Comparison of ENCODE assay signal across 17 mouse cellular contexts in the genomic region with DNA sequence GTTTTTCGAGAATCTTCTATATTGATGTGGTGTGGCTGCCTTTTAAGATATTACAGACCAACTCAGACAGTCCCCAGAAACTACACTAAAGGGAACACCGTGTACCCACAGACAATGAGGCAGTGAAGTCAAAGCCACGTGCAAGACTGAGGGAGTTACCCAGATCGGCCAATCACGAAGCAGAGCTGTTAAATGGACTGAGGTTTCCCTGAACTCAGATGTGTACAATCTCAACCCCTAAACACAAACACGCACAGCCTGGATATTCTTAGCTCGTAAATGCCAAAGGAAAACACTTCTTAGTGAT. TPM values are rescaled to one million over a fixed set of nuclear protein-coding genes. Genes with fewer than 3 reads are reported as not detected.
A peak's percentile ranks its signal among the peaks of the same experiment; 100 is the strongest.
DNase-seq lines count a peak whose midpoint lies in the region; ATAC-seq and TF ChIP-seq lines count a peak whose summit lies in the region.
"Had no signal": no experiment of that assay in that cellular context is flagged by ENCODE, and none has a peak within 500 bp of the region (broad histone marks: within the 10 kb centered on the region; RNA-seq: fewer than 3 reads in every experiment).

No protein-coding gene starts in this region.

- H3K79me2 ChIP-seq in MEL (ENCODE audit: control insufficient read depth, insufficient read depth, low read length, poor library complexity), result no peaks in the 10 kb centered on the region

- no peak overlapping the region for H3K4me2 ChIP-seq in kidney, embryonic 14.5 days (replicated peaks; ENCODE audit: low read depth, low read length)
- peak overlapping the region; percentile 62 for H3K4me2 ChIP-seq in liver, embryonic 13.5 days
- H3K4me2 ChIP-seq: neural tube, embryonic 15.5 days had no signal

- no peak for TF ChIP-seq RAD21 in MEL (IDR thresholded peaks at IDR 0.05; ENCODE audit: low read depth, low read length)

- H3K36me3 ChIP-seq in kidney, embryonic 14.5 days (ENCODE audit: control insufficient read depth, insufficient read depth, low read length), result peaks cover 64% of the 10 kb centered on the region
- H3K36me3 ChIP-seq in G1E (replicated peaks), result peaks cover 11% of the 10 kb centered on the region
- H3K36me3 ChIP-seq in MEL (ENCODE audit: control insufficient read depth in 1 of 2, insufficient read depth in 2 of 2, low read length in 2 of 2), result peaks cover 0 to 8% of the 10 kb centered on the region in 2 experiments; a peak in 2 of 4 replicates
- peaks cover 6% of the 10 kb centered on the region; the same call in 1 of the 2 replicates for H3K36me3 ChIP-seq in liver, embryonic 13.5 days

- H3K9me3 ChIP-seq in kidney, embryonic 14.5 days (ENCODE audit: control insufficient read depth, low read length), result no peaks in the 10 kb centered on the region
- H3K9me3 ChIP-seq in G1E (replicated peaks) (peaks cover 19% of the 10 kb centered on the region), MEL (replicated peaks; ENCODE audit: insufficient read depth, low read length) (no peaks in the 10 kb centered on the region)
- H3K9me3 ChIP-seq in liver, embryonic 13.5 days (replicated peaks), result no peaks in the 10 kb centered on the region
- H3K9me3 ChIP-seq: neural tube, embryonic 15.5 days had no signal

- no peak for TF ChIP-seq CTCF in G1E (IDR thresholded peaks at IDR 0.05; ENCODE audit: low read depth, low read length)
- no peak for TF ChIP-seq CTCF in MEL (IDR thresholded peaks at IDR 0.05 in 2 of 3, conservative IDR thresholded peaks at IDR 0.05 in 1 of 3; ENCODE audit: control insufficient read depth in 1 of 3, insufficient read depth in 1 of 3, low read depth in 2 of 3, low read length in 3 of 3, poor library complexity in 1 of 3, severe bottlenecking in 1 of 3)

- no peak overlapping the region for H3K9ac ChIP-seq in kidney, embryonic 14.5 days (ENCODE audit: low read depth, low read length)
- no peak overlapping the region for H3K9ac ChIP-seq in MEL (ENCODE audit: control insufficient read depth, low read depth, low read length, poor library complexity, severe bottlenecking)
- H3K9ac ChIP-seq in liver, embryonic 13.5 days, result 0 out of 2 replicates have a peak overlapping the region, but pooled peaks have one; percentile 11
- H3K9ac ChIP-seq: neural tube, embryonic 15.5 days had no signal

- DNase-seq in kidney, adult 18-20 months, result no peak
- peak; percentile 42 for DNase-seq in G1E (ENCODE audit: low spot score)
- DNase-seq in MEL (ENCODE audit: low read depth, low spot score), result peak; percentile 30
- no peak for DNase-seq in liver, embryonic 13.5 days
- no peak for DNase-seq in retina, postnatal 1 day
- no peak for DNase-seq in adipocyte (ENCODE audit: low spot score)
- DNase-seq: adrenal gland, postnatal 10 days; cerebellum, adult 2 months; gastrocnemius, postnatal 25 days; heart, postnatal 4 days; lung, postnatal 4 days; midbrain, embryonic 14.5 days; thymus, adult 2 months had no signal

- H3K4me1 ChIP-seq in kidney, embryonic 14.5 days (ENCODE audit: control insufficient read depth, insufficient read depth, low read length), result 0 out of 2 replicates have a peak, but pooled peaks cover 3% of the 10 kb centered on the region
- peaks cover 58% of the 10 kb centered on the region for H3K4me1 ChIP-seq in G1E (ENCODE audit: insufficient read depth, low read depth, low read length)
- peaks cover 0 to 6% of the 10 kb centered on the region in 2 experiments; a peak in 2 of 4 replicates for H3K4me1 ChIP-seq in MEL (ENCODE audit: control insufficient read depth in 1 of 2, insufficient read depth in 2 of 2, low read length in 2 of 2)
- H3K4me1 ChIP-seq in liver, embryonic 13.5 days (replicated peaks), result peaks cover 42% of the 10 kb centered on the region
- H3K4me1 ChIP-seq: neural tube, embryonic 15.5 days had no signal

- H3K27me3 ChIP-seq in kidney, embryonic 14.5 days (ENCODE audit: control insufficient read depth, insufficient read depth, low read length), result no peaks in the 10 kb centered on the region
- H3K27me3 ChIP-seq in G1E (ENCODE audit: insufficient read depth, low read length), result no peaks in the 10 kb centered on the region
- H3K27me3 ChIP-seq in MEL (ENCODE audit: control insufficient read depth in 1 of 2, insufficient read depth in 2 of 2, low read length in 2 of 2), result no peaks in the 10 kb centered on the region
- no peaks in the 10 kb centered on the region for H3K27me3 ChIP-seq in liver, embryonic 13.5 days
- H3K27me3 ChIP-seq: neural tube, embryonic 15.5 days had no signal

- TF ChIP-seq EP300 in MEL (IDR thresholded peaks at IDR 0.05; ENCODE audit: low read depth in 1 of 2, low read length in 2 of 2), result no peak

- TF ChIP-seq POLR2A in MEL (IDR thresholded peaks at IDR 0.05; ENCODE audit: control insufficient read depth in 1 of 2, insufficient read depth in 1 of 2, low read depth in 1 of 2, low read length in 2 of 2, poor library complexity in 1 of 2), result no peak

- H3K27ac ChIP-seq in kidney, embryonic 14.5 days (ENCODE audit: low read depth, low read length), result no peak overlapping the region
- peak overlapping the region; percentile 63; the same call in 1 of the 2 replicates for H3K27ac ChIP-seq in MEL (ENCODE audit: control insufficient read depth, low read depth, low read length)
- peak overlapping the region; percentile 74 for H3K27ac ChIP-seq in liver, embryonic 13.5 days
- H3K27ac ChIP-seq: neural tube, embryonic 15.5 days had no signal

- WGBS in kidney, embryonic 14.5 days, result 69% methylated on average over 7 of the region's 7 CpGs
- 57% methylated on average over 7 of the region's 7 CpGs for WGBS in liver, embryonic 13.5 days (ENCODE audit: insufficient replicate concordance)

- H3K4me3 ChIP-seq in kidney, embryonic 14.5 days (ENCODE audit: low read length), result no peak overlapping the region
- no peak overlapping the region; the same call in 1 of the 2 replicates for H3K4me3 ChIP-seq in G1E (ENCODE audit: low read depth, low read length)
- no peak overlapping the region for H3K4me3 ChIP-seq in MEL (ENCODE audit: control insufficient read depth in 1 of 2, insufficient read depth in 1 of 2, low read depth in 2 of 2, low read length in 2 of 2)
- H3K4me3 ChIP-seq in liver, embryonic 13.5 days (replicated peaks), result no peak overlapping the region
- H3K4me3 ChIP-seq: myocyte; neural tube, embryonic 15.5 days had no signal

- ATAC-seq in kidney, embryonic 14.5 days (ENCODE audit: low FRiP score, low TSS enrichment), result 0 out of 2 replicates have a peak, but pooled peaks have one; percentile 16
- ATAC-seq in G1E (ENCODE audit: extremely low read depth, insufficient number of reproducible peaks, low FRiP score, poor library complexity, severe bottlenecking), result peak; percentile 11; the same call in 1 of the 2 replicates
- peak; percentile 41 for ATAC-seq in liver, embryonic 13.5 days (ENCODE audit: low read depth)
- no peak for ATAC-seq in CD4-positive, CD25-positive, alpha-beta regulatory T cell, adult 4 months

TF ChIP-seq in MEL, 35 proteins besides CTCF, POLR2A, EP300 and RAD21:
- 0 out of 2 replicates have a peak, but pooled peaks have one; percentile 7 for TF ChIP-seq ETS1 (IDR thresholded peaks at IDR 0.05; ENCODE audit: low read depth, low read length)
- no peak for TF ChIP-seq KAT2A (conservative IDR thresholded peaks at IDR 0.05; ENCODE audit: low read depth, low read length)
- peak; percentile 63; the same call in 1 of the 2 replicates for TF ChIP-seq MAX (IDR thresholded peaks at IDR 0.05; ENCODE audit: low read length)
- no peak for TF ChIP-seq HCFC1 (IDR thresholded peaks at IDR 0.05; ENCODE audit: low read depth, low read length)
- TF ChIP-seq USF1 (IDR thresholded peaks at IDR 0.05; ENCODE audit: low read depth, low read length), result no peak
- TF ChIP-seq MAZ (IDR thresholded peaks at IDR 0.05; ENCODE audit: low read depth, low read length), result no peak

RNA-seq across cellular contexts. Expression of a gene that starts 41.1 kb away (rescaled TPM):
- 21.4 and 26.7 TPM in 2 replicates for polyA plus RNA-seq in kidney, embryonic 14.5 days (2014; fragmentation: Nextera tagmentation; extraction: Ambion mirVana)
- 22.5 and 30.9 TPM in 2 replicates for total RNA-seq in G1E (2014; fragmentation: Nextera tagmentation)
- 5.5 and 6.9 TPM in 2 replicates for total RNA-seq in G1E (2017)
- polyA plus RNA-seq in G1E (2012), result 2.1 and 3.1 TPM in 2 replicates
- total RNA-seq in MEL (2012; rRNA removed), result 0.29 and 0.35 TPM in 2 replicates
- polyA plus RNA-seq in MEL (2012; ENCODE audit: insufficient read depth in 1 of 2, insufficient read length in 2 of 2, low read depth in 1 of 2, low replicate concordance in 2 of 2, missing spikeins in 1 of 2), result 1 to 10 TPM in 1 of 2 experiments, not detected in 1; 1.8 TPM
- 2.1 and 2.6 TPM in 2 replicates for polyA plus RNA-seq in liver, embryonic 13.5 days (2015; fragmentation: Nextera tagmentation; extraction: Ambion mirVana)
- 10 to 100 TPM; 10.9 to 12.8 TPM for polyA plus RNA-seq in CD4-positive, CD25-positive, alpha-beta regulatory T cell, adult 4 months (2017; shearing (Covaris generic))

RNA-seq across cellular contexts. Expression of a gene that starts 53.6 kb away (rescaled TPM):
- 35.3 and 46.7 TPM in 2 replicates for polyA plus RNA-seq in kidney, embryonic 14.5 days (2014; fragmentation: Nextera tagmentation; extraction: Ambion mirVana)
- total RNA-seq in G1E (2014; fragmentation: Nextera tagmentation), result 36.9 and 41.7 TPM in 2 replicates
- 49.1 and 54.6 TPM in 2 replicates for total RNA-seq in G1E (2017)
- 2.8 and 3.9 TPM in 2 replicates for polyA plus RNA-seq in G1E (2012)
- total RNA-seq in MEL (2012; rRNA removed), result 14.3 and 18.5 TPM in 2 replicates
- 10 to 100 TPM in 1 of 2 experiments, not detected in 1; 12.7 TPM for polyA plus RNA-seq in MEL (2012; ENCODE audit: insufficient read depth in 1 of 2, insufficient read length in 2 of 2, low read depth in 1 of 2, low replicate concordance in 2 of 2, missing spikeins in 1 of 2)
- 29.3 and 36.6 TPM in 2 replicates for polyA plus RNA-seq in liver, embryonic 13.5 days (2015; fragmentation: Nextera tagmentation; extraction: Ambion mirVana)
- polyA plus RNA-seq in CD4-positive, CD25-positive, alpha-beta regulatory T cell, adult 4 months (2017; shearing (Covaris generic)), result 10 to 100 TPM; 32.6 to 35.3 TPM

Comparison
In these comparisons a context has a peak if more than half of its experiments do, and no peak if none do; other contexts are left out.
1. DNase-seq: peak in G1E (single experiment) and MEL (single experiment); none in kidney, adult 18-20 months (single experiment), liver, embryonic 13.5 days (single experiment), retina, postnatal 1 day (single experiment) and adipocyte (single experiment).